Mouse (Mus musculus) myocyte (in vitro differentiated cells): ENCODE measurements at regions not wholly inside any gene's neighbourhood (a gene's known extent, or its start where the extent isn't known, plus 50 kb on each side); places are given as distances from the start of the nearest gene placed in this dataset.

ENCODE experiments used
- CEBPB ChIP-seq: IDR thresholded peaks from 2 replicates; pipeline ENCODE4 v1.6.1; 2011; ENCODE audit warnings: mild to moderate bottlenecking, moderate library complexity; ENCODE audit not compliant: poor library complexity, insufficient read depth, severe bottlenecking
- MAX ChIP-seq: IDR thresholded peaks from one replicate; pipeline ENCODE4 v1.6.1; 2011; ENCODE audit warnings: low read depth, mild to moderate bottlenecking, control low read depth
- MYOD1 ChIP-seq, 3 experiments: IDR thresholded peaks; one replicate each; pipeline ENCODE4 v1.6.1; 2011; ENCODE audit warnings: control low read depth in 2 of 3, low read depth in 2 of 3, mild to moderate bottlenecking in 2 of 3, moderate library complexity in 1 of 3; ENCODE audit not compliant: insufficient read length in 2 of 3, control insufficient read depth in 1 of 3
- MYOG ChIP-seq, 3 experiments: IDR thresholded peaks; one replicate each; pipeline ENCODE4 v1.6.1; 2011; ENCODE audit warnings: control low read depth in 2 of 3, low read depth in 2 of 3, mild to moderate bottlenecking in 2 of 3; ENCODE audit not compliant: insufficient read length in 2 of 3, control insufficient read depth in 1 of 3, insufficient read depth in 1 of 3
- POLR2A ChIP-seq: IDR thresholded peaks from one replicate; pipeline ENCODE4 v1.6.1; 2011; ENCODE audit warnings: low read depth, mild to moderate bottlenecking, control low read depth, moderate library complexity; ENCODE audit not compliant: insufficient read length
- POLR2AphosphoS2 ChIP-seq: IDR thresholded peaks from one replicate; pipeline ENCODE4 v1.6.1; 2011; ENCODE audit warnings: low read depth, control low read depth; ENCODE audit not compliant: insufficient read length
- TCF12 ChIP-seq: IDR thresholded peaks from one replicate; pipeline ENCODE4 v1.6.1; 2011; ENCODE audit warnings: mild to moderate bottlenecking, control low read depth; ENCODE audit not compliant: poor library complexity, insufficient read depth, severe bottlenecking
- USF1 ChIP-seq: IDR thresholded peaks from one replicate; pipeline ENCODE4 v1.6.1; 2011; ENCODE audit warnings: low read depth, mild to moderate bottlenecking, control low read depth, moderate library complexity

DNA sequence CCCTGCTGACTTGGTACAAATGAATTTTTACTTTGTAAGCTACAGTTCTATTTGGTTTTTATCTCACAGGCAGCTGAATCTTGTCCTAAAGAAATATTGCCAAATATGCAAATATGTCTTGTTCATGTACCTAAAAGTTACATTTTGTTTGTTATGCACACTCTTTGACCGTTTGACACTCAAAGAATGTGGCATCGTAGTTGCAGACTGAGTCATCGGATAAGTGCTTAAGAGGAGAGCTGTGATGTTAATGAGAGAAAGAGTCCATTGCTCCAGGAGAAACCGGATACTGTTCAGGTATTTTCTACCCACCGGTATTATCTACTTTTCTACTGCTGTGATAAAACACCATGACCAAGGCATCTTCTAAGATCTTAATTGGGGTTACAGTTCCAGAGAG is 50.3 kb upstream of the Rasl11b start:
- no peak for TF ChIP-seq POLR2A
- TF ChIP-seq TCF12 = no peak
- no peak for TF ChIP-seq MAX
- TF ChIP-seq POLR2AphosphoS2 = no peak
- no peak for TF ChIP-seq CEBPB
- no peak for TF ChIP-seq MYOD1 (IDR thresholded peaks at IDR 0.05; ENCODE audit: control insufficient read depth in 1 of 3, insufficient read length in 2 of 3, low read depth in 2 of 3)
- no peak for TF ChIP-seq USF1
- TF ChIP-seq MYOG (IDR thresholded peaks at IDR 0.05; ENCODE audit: control insufficient read depth in 1 of 3, insufficient read depth in 1 of 3, insufficient read length in 2 of 3, low read depth in 2 of 3) = no peak
